Mouse (Mus musculus): ENCODE measurements around the gene Ptprk. TPM values are rescaled to one million over a fixed set of nuclear protein-coding genes. Genes with fewer than 3 reads are reported as not detected.

Ptprk gene
- polyA plus RNA-seq, 1 experiment from 2014 or later: 31.1 TPM

- no peak overlapping the region for H3K4me2 ChIP-seq (replicated peaks; ENCODE audit: low read depth, low read length)
- no peaks in the 10 kb centered on the region for H3K4me1 ChIP-seq (ENCODE audit: insufficient read depth, low read depth, low read length)
- H3K27ac ChIP-seq (ENCODE audit: low read length): no peak overlapping the region
- TF ChIP-seq CTCF (IDR thresholded peaks at IDR 0.05): no peak
- no peak for TF ChIP-seq EP300 (IDR thresholded peaks at IDR 0.05)
- no peak overlapping the region for H3K9ac ChIP-seq (replicated peaks; ENCODE audit: low read depth)
- ATAC-seq: no peak
- H3K4me3 ChIP-seq (ENCODE audit: low read depth, low read length): no peak overlapping the region
- no peak for DNase-seq (ENCODE audit: low spot score)
- no peaks in the 10 kb centered on the region for H3K27me3 ChIP-seq (replicated peaks; ENCODE audit: insufficient read depth, low read length)
- 87% methylated on average over 4 of the region's 4 CpGs for WGBS
- H3K9me3 ChIP-seq (ENCODE audit: low read length): no peaks in the 10 kb centered on the region
- no peaks in the 10 kb centered on the region for H3K36me3 ChIP-seq (ENCODE audit: insufficient read depth, low read length)
Measured at GRCm38 (mm10) chr10:28123881-28124280, 49.3 kb downstream of the Ptprk start.

GRCm38 (mm10) chr10:28128011-28128410 lies 53.4 kb downstream of the Ptprk start:
- no peak overlapping the region for H3K9ac ChIP-seq (replicated peaks; ENCODE audit: low read depth)
- no peaks in the 10 kb centered on the region for H3K9me3 ChIP-seq (ENCODE audit: low read length)
- no peak overlapping the region for H3K27ac ChIP-seq (ENCODE audit: low read length)
- no peak overlapping the region for H3K4me3 ChIP-seq (ENCODE audit: low read depth, low read length)
- no peaks in the 10 kb centered on the region for H3K27me3 ChIP-seq (replicated peaks; ENCODE audit: insufficient read depth, low read length)
- no peak for TF ChIP-seq EP300 (IDR thresholded peaks at IDR 0.05)
- TF ChIP-seq CTCF (IDR thresholded peaks at IDR 0.05): no peak
- H3K4me1 ChIP-seq (ENCODE audit: insufficient read depth, low read depth, low read length): no peaks in the 10 kb centered on the region
- ATAC-seq (no peak), DNase-seq (ENCODE audit: low spot score) (no peak)
- H3K36me3 ChIP-seq (ENCODE audit: insufficient read depth, low read length): no peaks in the 10 kb centered on the region
- WGBS: 65% methylated on average over 5 of the region's 5 CpGs
- no peak overlapping the region for H3K4me2 ChIP-seq (replicated peaks; ENCODE audit: low read depth, low read length)

- no peaks in the 10 kb centered on the region for H3K27me3 ChIP-seq (replicated peaks; ENCODE audit: insufficient read depth, low read length)
- H3K4me2 ChIP-seq (replicated peaks; ENCODE audit: low read depth, low read length): no peak overlapping the region
- TF ChIP-seq CTCF (IDR thresholded peaks at IDR 0.05): no peak
- no peak for TF ChIP-seq EP300 (IDR thresholded peaks at IDR 0.05)
- no peaks in the 10 kb centered on the region for H3K9me3 ChIP-seq (ENCODE audit: low read length)
- no peak overlapping the region for H3K9ac ChIP-seq (replicated peaks; ENCODE audit: low read depth)
- no peak overlapping the region for H3K4me3 ChIP-seq (ENCODE audit: low read depth, low read length)
- ATAC-seq (no peak), DNase-seq (ENCODE audit: low spot score) (no peak)
- no peaks in the 10 kb centered on the region for H3K36me3 ChIP-seq (ENCODE audit: insufficient read depth, low read length)
- no peaks in the 10 kb centered on the region for H3K4me1 ChIP-seq (ENCODE audit: insufficient read depth, low read depth, low read length)
- no peak overlapping the region for H3K27ac ChIP-seq (ENCODE audit: low read length)
- WGBS: 40% methylated on average over 4 of the region's 4 CpGs
Measured at GRCm38 (mm10) chr10:28128450-28128849, 53.8 kb downstream of the Ptprk start.

- Histone ChIP-seq H3K4me1 (ENCODE audit: insufficient read depth, low read depth, low read length) (no peaks in the 10 kb centered on the region), H3K27me3 (replicated peaks; ENCODE audit: insufficient read depth, low read length) (no peaks in the 10 kb centered on the region), H3K9ac (replicated peaks; ENCODE audit: low read depth) (no peak overlapping the region), H3K9me3 (ENCODE audit: low read length) (no peaks in the 10 kb centered on the region), H3K4me2 (replicated peaks; ENCODE audit: low read depth, low read length) (no peak overlapping the region), H3K4me3 (ENCODE audit: low read depth, low read length) (no peak overlapping the region), H3K36me3 (ENCODE audit: insufficient read depth, low read length) (no peaks in the 10 kb centered on the region), H3K27ac (ENCODE audit: low read length) (no peak overlapping the region)
- DNase-seq (ENCODE audit: low spot score) (no peak), ATAC-seq (no peak)
- 80% methylated on average over 9 of the region's 9 CpGs for WGBS
- no peak for TF ChIP-seq EP300 (IDR thresholded peaks at IDR 0.05)
- no peak for TF ChIP-seq CTCF (IDR thresholded peaks at IDR 0.05)
Measured at GRCm38 (mm10) chr10:28130422-28130821, 55.8 kb downstream of the Ptprk start.

GRCm38 (mm10) chr10:28133770-28134169 lies 59.1 kb downstream of the Ptprk start:
- TF ChIP-seq CTCF (IDR thresholded peaks at IDR 0.05) (no peak), EP300 (IDR thresholded peaks at IDR 0.05) (no peak)
- ATAC-seq: no peak; the same call in 1 of the 2 replicates
- no peak overlapping the region for H3K4me3 ChIP-seq (ENCODE audit: low read depth, low read length)
- H3K4me1 ChIP-seq (ENCODE audit: insufficient read depth, low read depth, low read length): no peaks in the 10 kb centered on the region
- H3K36me3 ChIP-seq (ENCODE audit: insufficient read depth, low read length): no peaks in the 10 kb centered on the region
- peak; percentile 34 for DNase-seq (ENCODE audit: low spot score)
- H3K27me3 ChIP-seq (replicated peaks; ENCODE audit: insufficient read depth, low read length): no peaks in the 10 kb centered on the region
- 69% methylated on average over 4 of the region's 4 CpGs for WGBS
- H3K9me3 ChIP-seq (ENCODE audit: low read length): no peaks in the 10 kb centered on the region
- H3K4me2 ChIP-seq (replicated peaks; ENCODE audit: low read depth, low read length): no peak overlapping the region
- H3K9ac ChIP-seq (replicated peaks; ENCODE audit: low read depth): no peak overlapping the region
- no peak overlapping the region for H3K27ac ChIP-seq (ENCODE audit: low read length)

- 58% methylated on average over 4 of the region's 4 CpGs for WGBS
- H3K4me3 ChIP-seq (ENCODE audit: low read depth, low read length): no peak overlapping the region
- no peaks in the 10 kb centered on the region for H3K36me3 ChIP-seq (ENCODE audit: insufficient read depth, low read length)
- H3K4me2 ChIP-seq (replicated peaks; ENCODE audit: low read depth, low read length): no peak overlapping the region
- ATAC-seq (no peak), DNase-seq (ENCODE audit: low spot score) (no peak)
- no peak overlapping the region for H3K9ac ChIP-seq (replicated peaks; ENCODE audit: low read depth)
- H3K27ac ChIP-seq (ENCODE audit: low read length): no peak overlapping the region
- no peaks in the 10 kb centered on the region for H3K4me1 ChIP-seq (ENCODE audit: insufficient read depth, low read depth, low read length)
- no peaks in the 10 kb centered on the region for H3K27me3 ChIP-seq (replicated peaks; ENCODE audit: insufficient read depth, low read length)
- no peak for TF ChIP-seq EP300 (IDR thresholded peaks at IDR 0.05)
- no peak for TF ChIP-seq CTCF (IDR thresholded peaks at IDR 0.05)
- no peaks in the 10 kb centered on the region for H3K9me3 ChIP-seq (ENCODE audit: low read length)
Measured at GRCm38 (mm10) chr10:28138399-28138798, 63.8 kb downstream of the Ptprk start.

GRCm38 (mm10) chr10:28144459-28144858 lies 69.8 kb downstream of the Ptprk start:
- TF ChIP-seq CTCF (IDR thresholded peaks at IDR 0.05): no peak
- no peak for TF ChIP-seq EP300 (IDR thresholded peaks at IDR 0.05)
- H3K27me3 ChIP-seq (replicated peaks; ENCODE audit: insufficient read depth, low read length): no peaks in the 10 kb centered on the region

More at GRCm38 (mm10) chr10:28144459-28144858, 69.8 kb downstream of the Ptprk start:
- ATAC-seq (no peak), DNase-seq (ENCODE audit: low spot score) (no peak)
- Histone ChIP-seq H3K36me3 (ENCODE audit: insufficient read depth, low read length) (no peaks in the 10 kb centered on the region), H3K27ac (ENCODE audit: low read length) (no peak overlapping the region), H3K9me3 (ENCODE audit: low read length) (no peaks in the 10 kb centered on the region), H3K4me2 (replicated peaks; ENCODE audit: low read depth, low read length) (no peak overlapping the region), H3K4me3 (ENCODE audit: low read depth, low read length) (no peak overlapping the region), H3K9ac (replicated peaks; ENCODE audit: low read depth) (no peak overlapping the region), H3K4me1 (ENCODE audit: insufficient read depth, low read depth, low read length) (no peaks in the 10 kb centered on the region)
- 93% methylated on average over 1 of the region's 1 CpGs for WGBS

All from lung, postnatal 0 days (tissue).